Mouse (Mus musculus) E14TG2a.4 (cell line): ENCODE measurements around the gene Gm13290.
A peak's percentile ranks its signal among the peaks of the same experiment; 100 is the strongest.
"Not testable (repeated sequence)": the region's sequence is repeated elsewhere in the genome, so short reads cannot be mapped to it uniquely, and the experiment has no call there.

Experiments
- H3K27me3 ChIP-seq: 2 replicates; pipeline ENCODE4 v1.6.1; 2014; ENCODE audit warnings: low read length, control low read depth; ENCODE audit not compliant: insufficient read depth
- H3K36me3 ChIP-seq: 2 replicates; pipeline ENCODE4 v1.6.1; 2014; ENCODE audit warnings: low read length, control low read depth; ENCODE audit not compliant: insufficient read depth
- H3K4me1 ChIP-seq: replicated peaks from 2 replicates; pipeline ENCODE4 v1.6.1; 2014; ENCODE audit warnings: low read depth, low read length, control low read depth
- H3K4me3 ChIP-seq: replicated peaks from 2 replicates; pipeline ENCODE4 v1.5.1; 2014; ENCODE audit warnings: mild to moderate bottlenecking, low read length
- H3K9me3 ChIP-seq: 2 replicates; pipeline ENCODE4 v1.6.1; 2014; ENCODE audit warnings: low read length, control low read depth
- CTCF ChIP-seq: conservative IDR thresholded peaks from 2 replicates; pipeline ENCODE4 v1.5.1; 2014; ENCODE audit warnings: low read length
- NANOG ChIP-seq: IDR thresholded peaks from 2 replicates; pipeline ENCODE4 v1.6.1; 2014; ENCODE audit warnings: borderline replicate concordance, low read length, mixed read lengths
- POU5F1 ChIP-seq: IDR thresholded peaks from 2 replicates; pipeline ENCODE4 v1.6.1; 2014; ENCODE audit warnings: low read length, borderline replicate concordance

The Gm13290 gene

GRCm38 (mm10) chr4:88773534-88773933 is at the start of gene Gm13290:
Gene Gm13290 (plus strand): TSS chr4:88773834.
- H3K4me3 ChIP-seq, H3K36me3 ChIP-seq, H3K27me3 ChIP-seq, H3K4me1 ChIP-seq, H3K9me3 ChIP-seq: not testable (repeated sequence)

GRCm38 (mm10) chr4:88726727-88727126 is 46.9 kb upstream of the Gm13290 start:
- no peaks in the 10 kb centered on the region; the same call in 1 of the 2 replicates for H3K4me1 ChIP-seq
- H3K9me3 ChIP-seq, result peaks cover 73% of the 10 kb centered on the region
- H3K4me3 ChIP-seq, result no peak overlapping the region
- H3K36me3 ChIP-seq, result no peaks in the 10 kb centered on the region
- no peaks in the 10 kb centered on the region for H3K27me3 ChIP-seq
- no peak for TF ChIP-seq CTCF
- TF ChIP-seq NANOG, result no peak

GRCm38 (mm10) chr4:88727324-88727723 is 46.3 kb upstream of the Gm13290 start:
- peaks cover 72% of the 10 kb centered on the region for H3K9me3 ChIP-seq
- TF ChIP-seq CTCF, result no peak
- H3K4me3 ChIP-seq, result no peak overlapping the region
- no peaks in the 10 kb centered on the region for H3K4me1 ChIP-seq
- H3K27me3 ChIP-seq, result no peaks in the 10 kb centered on the region
- no peaks in the 10 kb centered on the region for H3K36me3 ChIP-seq

GRCm38 (mm10) chr4:88738480-88738879 is 35.2 kb upstream of the Gm13290 start:
- Histone ChIP-seq H3K4me1 (no peaks in the 10 kb centered on the region), H3K36me3 (no peaks in the 10 kb centered on the region), H3K4me3 (no peak overlapping the region), H3K27me3 (0 out of 2 replicates have a peak, but pooled peaks cover 6% of the 10 kb centered on the region), H3K9me3 (peaks cover 24% of the 10 kb centered on the region)
- TF ChIP-seq NANOG (no peak), POU5F1 (no peak), CTCF (peak; percentile 99)

GRCm38 (mm10) chr4:88739036-88739435 is 34.6 kb upstream of the Gm13290 start:
- no peaks in the 10 kb centered on the region for H3K4me1 ChIP-seq
- H3K4me3 ChIP-seq, result no peak overlapping the region
- H3K27me3 ChIP-seq, result 0 out of 2 replicates have a peak, but pooled peaks cover 6% of the 10 kb centered on the region
- H3K36me3 ChIP-seq, result no peaks in the 10 kb centered on the region
- TF ChIP-seq POU5F1 (no peak), CTCF (no peak), NANOG (no peak)
- peaks cover 19% of the 10 kb centered on the region for H3K9me3 ChIP-seq

- Histone ChIP-seq H3K4me3 (no peak overlapping the region), H3K27me3 (0 out of 2 replicates have a peak, but pooled peaks cover 4% of the 10 kb centered on the region), H3K36me3 (no peaks in the 10 kb centered on the region), H3K9me3 (no peaks in the 10 kb centered on the region), H3K4me1 (peaks cover 6% of the 10 kb centered on the region; the same call in 1 of the 2 replicates)
- TF ChIP-seq POU5F1 (no peak), NANOG (no peak), CTCF (no peak)
Measured at GRCm38 (mm10) chr4:88741426-88741825, 32.2 kb upstream of the Gm13290 start.

- Histone ChIP-seq H3K36me3 (no peaks in the 10 kb centered on the region), H3K9me3 (no peaks in the 10 kb centered on the region), H3K27me3 (0 out of 2 replicates have a peak, but pooled peaks cover 3% of the 10 kb centered on the region), H3K4me1 (peaks cover 6% of the 10 kb centered on the region; the same call in 1 of the 2 replicates), H3K4me3 (no peak overlapping the region)
- TF ChIP-seq NANOG (no peak), CTCF (no peak), POU5F1 (no peak)
Measured at GRCm38 (mm10) chr4:88742771-88743371, 30.8 kb upstream of the Gm13290 start.

- 0 out of 2 replicates have a peak, but pooled peaks cover under 1% of the 10 kb centered on the region for H3K27me3 ChIP-seq
- no peak for TF ChIP-seq CTCF
- no peak for TF ChIP-seq NANOG
- TF ChIP-seq POU5F1, result no peak
- H3K9me3 ChIP-seq, result no peaks in the 10 kb centered on the region
- H3K4me1 ChIP-seq, result peaks cover 6% of the 10 kb centered on the region; the same call in 1 of the 2 replicates
- no peak overlapping the region for H3K4me3 ChIP-seq
- no peaks in the 10 kb centered on the region for H3K36me3 ChIP-seq
Measured at GRCm38 (mm10) chr4:88744207-88744606, 29.4 kb upstream of the Gm13290 start.

- no peaks in the 10 kb centered on the region for H3K36me3 ChIP-seq
- TF ChIP-seq NANOG, result no peak
- no peak for TF ChIP-seq POU5F1
- no peak for TF ChIP-seq CTCF
- H3K27me3 ChIP-seq, result no peaks in the 10 kb centered on the region
- H3K4me1 ChIP-seq, result peaks cover 6% of the 10 kb centered on the region; the same call in 1 of the 2 replicates
- H3K9me3 ChIP-seq, result peaks cover 12% of the 10 kb centered on the region
- H3K4me3 ChIP-seq, result no peak overlapping the region
Measured at GRCm38 (mm10) chr4:88749926-88750325, 23.7 kb upstream of the Gm13290 start.

- H3K36me3 ChIP-seq, H3K4me3 ChIP-seq, H3K4me1 ChIP-seq: not testable (repeated sequence)
- H3K9me3 ChIP-seq, result peaks cover 11% of the 10 kb centered on the region
- peaks cover 19% of the 10 kb centered on the region for H3K27me3 ChIP-seq
Measured at GRCm38 (mm10) chr4:88754818-88755340, 18.8 kb upstream of the Gm13290 start, which contains the start of gene Gm13271. Gene Gm13271 (plus strand): TSS chr4:88754868.

- not testable (repeated sequence) for H3K4me3 ChIP-seq, H3K9me3 ChIP-seq, H3K4me1 ChIP-seq, H3K36me3 ChIP-seq
- peaks cover 19% of the 10 kb centered on the region for H3K27me3 ChIP-seq
Measured at GRCm38 (mm10) chr4:88756581-88757513, 16.8 kb upstream of the Gm13290 start.

GRCm38 (mm10) chr4:88757628-88758031 is 16.0 kb upstream of the Gm13290 start:
- not testable (repeated sequence) for H3K9me3 ChIP-seq, H3K4me3 ChIP-seq, H3K4me1 ChIP-seq, H3K36me3 ChIP-seq
- peaks cover 22% of the 10 kb centered on the region for H3K27me3 ChIP-seq
